ENCODE assay signal across 9 mouse cellular contexts in genomic region chr10:75439211-75439811, GRCm38 (mm10). TPM values are rescaled to one million over a fixed set of nuclear protein-coding genes. Genes with fewer than 3 reads are reported as not detected.
DNase-seq lines count a peak whose midpoint lies in the region; ATAC-seq and TF ChIP-seq lines count a peak whose summit lies in the region.
"Had no signal": no experiment of that assay in that cellular context is flagged by ENCODE, and none has a peak within 500 bp of the region (broad histone marks: within the 10 kb centered on the region; RNA-seq: fewer than 3 reads in every experiment).

No protein-coding gene starts in this region.

- H3K27me3 ChIP-seq in kidney, embryonic 16.5 days (ENCODE audit: insufficient read depth, low read length), result no peaks in the 10 kb centered on the region
- no peaks in the 10 kb centered on the region for H3K27me3 ChIP-seq in hindbrain, embryonic 11.5 days (ENCODE audit: control insufficient read depth, insufficient read depth, low read length)
- no peaks in the 10 kb centered on the region for H3K27me3 ChIP-seq in limb, embryonic 14.5 days (ENCODE audit: control insufficient read depth, insufficient read depth, low read length)
- no peaks in the 10 kb centered on the region for H3K27me3 ChIP-seq in neural tube, embryonic 13.5 days
- H3K27me3 ChIP-seq: embryonic facial prominence, embryonic 12.5 days had no signal

- no peak for ATAC-seq in kidney, embryonic 16.5 days (ENCODE audit: low FRiP score, low TSS enrichment)
- peak; percentile 45; the same call in 1 of the 2 replicates for ATAC-seq in hindbrain, embryonic 11.5 days (ENCODE audit: low FRiP score)
- 0 out of 2 replicates have a peak, but pooled peaks have one; percentile 10 for ATAC-seq in limb, embryonic 14.5 days (ENCODE audit: low FRiP score, low read depth)
- ATAC-seq in neural tube, embryonic 13.5 days (ENCODE audit: low read depth), result peak; percentile 25

- H3K4me1 ChIP-seq in kidney, embryonic 16.5 days (ENCODE audit: insufficient read depth, low read length), result peaks cover 4% of the 10 kb centered on the region
- H3K4me1 ChIP-seq in hindbrain, embryonic 11.5 days (replicated peaks; ENCODE audit: control insufficient read depth, insufficient read depth, low read length), result no peaks in the 10 kb centered on the region
- 0 out of 2 replicates have a peak, but pooled peaks cover 2% of the 10 kb centered on the region for H3K4me1 ChIP-seq in limb, embryonic 14.5 days (ENCODE audit: control insufficient read depth, insufficient read depth, low read length)
- H3K4me1 ChIP-seq in neural tube, embryonic 13.5 days (replicated peaks), result peaks cover 21% of the 10 kb centered on the region

- WGBS in kidney, embryonic 16.5 days, result 47% methylated on average over 7 of the region's 7 CpGs
- 48% methylated on average over 7 of the region's 7 CpGs for WGBS in hindbrain, embryonic 11.5 days
- WGBS in limb, embryonic 14.5 days, result 52% methylated on average over 7 of the region's 7 CpGs
- WGBS in neural tube, embryonic 13.5 days, result 42% methylated on average over 7 of the region's 7 CpGs

- H3K4me2 ChIP-seq in kidney, embryonic 16.5 days (replicated peaks; ENCODE audit: low read depth, low read length), result no peak overlapping the region
- no peak overlapping the region for H3K4me2 ChIP-seq in hindbrain, embryonic 11.5 days (replicated peaks; ENCODE audit: low read depth, low read length)
- H3K4me2 ChIP-seq in limb, embryonic 14.5 days (replicated peaks; ENCODE audit: low read depth, low read length, severe bottlenecking), result no peak overlapping the region
- H3K4me2 ChIP-seq in neural tube, embryonic 13.5 days, result no peak overlapping the region
- H3K4me2 ChIP-seq: embryonic facial prominence, embryonic 12.5 days had no signal

- no peak overlapping the region for H3K4me3 ChIP-seq in kidney, embryonic 16.5 days (ENCODE audit: low read length)
- H3K4me3 ChIP-seq in hindbrain, embryonic 11.5 days (ENCODE audit: low read depth, low read length), result no peak overlapping the region
- no peak overlapping the region for H3K4me3 ChIP-seq in limb, embryonic 14.5 days (replicated peaks; ENCODE audit: low read length)
- H3K4me3 ChIP-seq in neural tube, embryonic 13.5 days, result no peak overlapping the region
- H3K4me3 ChIP-seq: embryonic facial prominence, embryonic 12.5 days had no signal

- H3K36me3 ChIP-seq in kidney, embryonic 16.5 days (ENCODE audit: insufficient read depth, low read length), result no peaks in the 10 kb centered on the region
- no peaks in the 10 kb centered on the region for H3K36me3 ChIP-seq in hindbrain, embryonic 11.5 days (ENCODE audit: control insufficient read depth, insufficient read depth, low read length)
- no peaks in the 10 kb centered on the region for H3K36me3 ChIP-seq in limb, embryonic 14.5 days (ENCODE audit: control insufficient read depth, insufficient read depth, low read length)
- no peaks in the 10 kb centered on the region for H3K36me3 ChIP-seq in neural tube, embryonic 13.5 days
- H3K36me3 ChIP-seq: embryonic facial prominence, embryonic 12.5 days had no signal

- no peak overlapping the region for H3K9ac ChIP-seq in kidney, embryonic 16.5 days (replicated peaks; ENCODE audit: low read length)
- H3K9ac ChIP-seq in hindbrain, embryonic 11.5 days (ENCODE audit: low read depth, low read length), result no peak overlapping the region
- no peak overlapping the region for H3K9ac ChIP-seq in limb, embryonic 14.5 days (ENCODE audit: low read depth, low read length, severe bottlenecking)
- H3K9ac ChIP-seq in neural tube, embryonic 13.5 days, result no peak overlapping the region
- H3K9ac ChIP-seq: embryonic facial prominence, embryonic 12.5 days had no signal

- TF ChIP-seq POLR2A in limb, embryonic 14.5 days (IDR thresholded peaks at IDR 0.05; ENCODE audit: borderline replicate concordance, extremely low read depth, insufficient read depth, insufficient read length), result no peak

- DNase-seq in kidney, adult 18-20 months, result peak; percentile 64
- DNase-seq in Muller cell, postnatal 12 days (ENCODE audit: inconsistent ontology term), result peak; percentile 51
- DNase-seq in embryo, embryonic 9.5 days (ENCODE audit: extremely low spot score), result peak; percentile 69
- peak; percentile 74 for DNase-seq in hindbrain, embryonic 11.5 days (ENCODE audit: low spot score)
- DNase-seq in limb, embryonic 14.5 days (ENCODE audit: low spot score), result no peak
- DNase-seq in urinary bladder, postnatal 36 days (ENCODE audit: low spot score in 2 of 2), result no peak

- no peaks in the 10 kb centered on the region for H3K9me3 ChIP-seq in kidney, embryonic 16.5 days (ENCODE audit: low read length)
- H3K9me3 ChIP-seq in hindbrain, embryonic 11.5 days (ENCODE audit: control insufficient read depth, low read length), result no peaks in the 10 kb centered on the region
- H3K9me3 ChIP-seq in limb, embryonic 14.5 days (ENCODE audit: control insufficient read depth, low read length), result no peaks in the 10 kb centered on the region
- no peaks in the 10 kb centered on the region for H3K9me3 ChIP-seq in neural tube, embryonic 13.5 days
- H3K9me3 ChIP-seq: embryonic facial prominence, embryonic 12.5 days had no signal

- no peak overlapping the region for H3K27ac ChIP-seq in kidney, embryonic 16.5 days (ENCODE audit: low read length)
- H3K27ac ChIP-seq in hindbrain, embryonic 11.5 days (ENCODE audit: low read depth, low read length), result peak overlapping the region; percentile 17; the same call in 1 of the 2 replicates
- H3K27ac ChIP-seq in limb, embryonic 14.5 days (replicated peaks; ENCODE audit: low read depth, low read length), result no peak overlapping the region
- H3K27ac ChIP-seq in neural tube, embryonic 13.5 days (replicated peaks), result peak overlapping the region; percentile 33; the same call in 1 of the 2 replicates
- H3K27ac ChIP-seq: embryonic facial prominence, embryonic 12.5 days had no signal

RNA-seq across cellular contexts. Expression of gene Upb1, which starts 38.4 kb away (rescaled TPM):
- polyA plus RNA-seq in kidney, embryonic 16.5 days (2015; fragmentation: Nextera tagmentation; extraction: Ambion mirVana), result 3.1 and 3.3 TPM in 2 replicates
- polyA plus RNA-seq in hindbrain, embryonic 11.5 days (2014; fragmentation: Nextera tagmentation; extraction: Ambion mirVana), result 0.11 TPM in 1 of 2 replicates, not detected in the other
- 0.38 and 0.55 TPM in 2 replicates for polyA plus RNA-seq in limb, embryonic 14.5 days (2012; rRNA removed)
- polyA plus RNA-seq in limb, embryonic 14.5 days (2014; fragmentation: Nextera tagmentation; extraction: Ambion mirVana), result 0.84 and 1.4 TPM in 2 replicates
- not detected in 2 replicates for polyA plus RNA-seq in neural tube, embryonic 13.5 days (2015; fragmentation: Nextera tagmentation; extraction: Ambion mirVana)

Comparison
In these comparisons a context has a peak if more than half of its experiments do, and no peak if none do; other contexts are left out.
1. DNase-seq: peak in kidney, adult 18-20 months (single experiment), Muller cell, postnatal 12 days (single experiment), embryo, embryonic 9.5 days (single experiment) and hindbrain, embryonic 11.5 days (single experiment); none in limb, embryonic 14.5 days (single experiment) and urinary bladder, postnatal 36 days (0 of 2).
2. H3K27ac ChIP-seq: peak in hindbrain, embryonic 11.5 days (single experiment) and neural tube, embryonic 13.5 days (single experiment); none in kidney, embryonic 16.5 days (single experiment) and limb, embryonic 14.5 days (single experiment).